Mouse (Mus musculus) neural tube, embryonic 10.5 days (tissue): Measurements from ENCODE around the gene Sdhb.
A peak's percentile ranks its signal among the peaks of the same experiment; 100 is the strongest.

Experiments
- DNase-seq: peaks from one replicate; pipeline ENCODE4 v3.0.0-alpha.2; 2017; ENCODE audit warnings: low spot score; ENCODE audit errors: extremely low spot score

Sdhb gene

DNA sequence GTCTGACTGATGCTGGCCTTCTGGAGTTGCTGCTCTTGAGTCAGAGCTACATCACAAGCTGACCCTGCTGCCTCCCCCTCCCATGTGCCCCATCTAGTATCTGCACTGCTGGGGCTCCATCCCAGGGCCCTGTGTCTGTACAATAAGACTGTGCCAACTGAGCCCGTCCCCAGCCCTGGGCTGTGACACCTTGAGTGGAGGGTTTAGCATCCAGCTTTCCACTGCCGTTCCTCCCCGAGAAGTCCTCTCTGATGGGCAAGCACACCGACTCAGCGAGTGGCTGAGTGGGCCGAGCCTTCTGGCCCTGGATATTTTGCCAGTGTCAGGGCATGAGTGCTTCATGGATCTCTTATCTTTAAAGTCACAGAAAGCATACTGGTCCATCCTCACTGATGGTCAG is 13.4 kb downstream of the Sdhb start:
- no peak for DNase-seq

DNA sequence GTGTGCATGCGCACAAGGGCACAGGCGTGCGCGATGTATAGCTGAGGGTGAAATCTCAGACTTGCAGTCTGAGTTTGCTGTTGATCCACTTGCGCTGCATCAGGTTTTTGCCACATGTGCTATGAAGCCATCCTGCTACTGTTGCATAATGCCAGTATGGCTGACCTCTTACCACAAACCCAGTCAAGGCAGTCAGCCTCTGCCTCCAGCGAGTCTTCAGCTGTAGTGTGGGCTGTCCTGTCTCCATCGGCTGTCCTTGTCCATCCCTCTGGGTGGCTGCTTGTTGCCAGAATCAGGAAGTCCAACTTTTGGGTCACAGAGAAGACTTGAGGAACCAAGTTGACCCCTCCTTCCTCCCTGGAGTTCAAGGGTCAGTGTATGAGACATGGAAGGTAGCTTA is 14.4 kb downstream of the Sdhb start:
- no peak for DNase-seq

DNA sequence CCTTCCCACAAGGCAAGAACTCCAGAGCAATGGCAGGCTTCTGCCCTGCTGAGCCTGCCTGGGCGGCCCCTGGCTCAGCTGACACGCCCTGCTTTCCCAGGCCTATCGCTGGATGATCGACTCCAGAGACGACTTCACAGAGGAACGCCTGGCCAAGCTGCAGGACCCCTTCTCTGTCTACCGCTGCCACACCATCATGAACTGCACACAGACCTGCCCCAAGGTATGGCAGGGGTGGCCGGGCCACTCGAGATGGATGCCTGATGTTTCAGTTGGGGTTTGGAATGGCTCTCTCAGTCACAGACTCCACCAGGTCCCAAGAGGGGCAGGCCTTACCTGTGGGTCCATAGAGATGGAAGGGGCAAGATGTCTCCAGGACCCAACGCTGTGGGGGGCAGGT is 16.3 kb downstream of the Sdhb start:
- DNase-seq, result no peak

DNA sequence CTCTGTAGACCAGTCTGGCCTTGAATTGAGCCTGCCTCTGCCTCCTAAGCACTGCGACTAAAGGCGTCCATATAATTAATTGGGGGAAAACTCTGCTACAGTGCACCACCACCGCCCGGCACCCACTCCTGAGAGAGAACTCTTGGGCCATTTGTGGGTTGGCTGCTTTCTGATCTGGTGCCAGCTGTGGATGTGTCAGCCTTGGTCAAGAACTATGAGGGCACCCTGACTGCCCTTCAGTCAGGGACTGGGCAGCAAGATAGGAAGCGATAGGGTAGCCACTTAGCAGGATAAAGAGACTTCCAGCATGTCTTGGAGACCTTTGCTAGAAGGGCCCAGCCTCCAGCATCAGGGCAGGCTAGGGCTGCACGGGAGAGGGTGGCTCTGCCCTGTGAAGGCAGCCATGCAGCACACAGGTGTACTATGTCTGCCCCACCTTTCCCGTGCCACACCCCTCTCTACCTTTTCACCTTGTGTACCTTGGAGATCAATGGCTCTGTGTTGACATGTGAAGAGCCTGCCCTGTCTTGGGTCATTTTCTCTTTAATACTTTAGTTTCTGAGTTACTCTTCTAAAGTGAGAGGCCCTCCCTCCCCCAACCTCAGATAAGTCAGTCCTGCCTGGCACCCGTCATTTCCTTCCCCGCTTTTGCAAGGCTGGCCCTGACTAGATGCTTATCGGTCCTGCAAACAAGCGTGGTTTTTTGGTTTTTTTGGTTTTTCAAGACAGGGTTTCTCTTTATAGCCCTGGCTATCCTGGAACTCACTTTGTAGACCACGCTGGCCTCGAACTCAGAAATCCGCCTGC is 17.1 kb downstream of the Sdhb start:
- DNase-seq, result no peak

DNA sequence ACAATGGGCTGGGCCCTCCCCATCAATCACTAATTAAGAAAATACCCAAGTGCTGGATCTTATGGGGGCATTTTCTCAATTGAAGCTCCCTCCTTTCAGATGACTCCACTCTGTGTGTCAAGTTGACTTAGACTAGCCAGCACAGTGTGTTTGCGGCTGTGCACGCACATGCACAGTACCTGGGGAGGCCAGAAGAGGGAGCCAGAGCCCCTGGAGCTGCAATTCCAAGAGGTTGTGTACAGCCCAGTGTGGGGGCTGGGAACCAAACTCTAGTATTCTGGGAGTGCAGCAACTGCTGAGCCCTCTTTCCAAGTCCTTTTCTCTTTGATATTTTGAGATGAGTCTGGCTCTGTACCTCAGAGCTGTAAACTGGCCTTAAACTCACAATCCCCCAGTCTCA is 20.6 kb downstream of the Sdhb start:
- DNase-seq, result no peak

DNA sequence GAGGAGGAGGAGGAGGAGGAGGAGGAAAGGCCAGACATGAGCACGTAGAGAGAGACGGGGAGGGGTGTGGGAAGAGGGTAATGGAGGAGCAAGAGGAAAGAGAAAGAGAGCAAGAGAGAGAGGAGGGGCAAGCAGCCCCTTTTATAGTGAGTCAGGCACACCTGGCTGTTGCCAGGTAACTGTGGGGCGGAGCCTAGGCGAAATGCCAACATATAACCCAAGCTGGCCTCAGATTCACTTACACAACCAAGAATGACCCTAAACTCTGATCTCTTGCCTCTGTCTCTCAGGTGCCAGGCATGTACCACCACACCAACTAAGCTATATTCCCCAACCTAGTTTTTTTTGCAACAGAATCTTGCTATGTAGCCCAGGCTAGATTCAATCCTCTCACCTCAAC is 21.8 kb downstream of the Sdhb start:
- DNase-seq, result no peak

DNA sequence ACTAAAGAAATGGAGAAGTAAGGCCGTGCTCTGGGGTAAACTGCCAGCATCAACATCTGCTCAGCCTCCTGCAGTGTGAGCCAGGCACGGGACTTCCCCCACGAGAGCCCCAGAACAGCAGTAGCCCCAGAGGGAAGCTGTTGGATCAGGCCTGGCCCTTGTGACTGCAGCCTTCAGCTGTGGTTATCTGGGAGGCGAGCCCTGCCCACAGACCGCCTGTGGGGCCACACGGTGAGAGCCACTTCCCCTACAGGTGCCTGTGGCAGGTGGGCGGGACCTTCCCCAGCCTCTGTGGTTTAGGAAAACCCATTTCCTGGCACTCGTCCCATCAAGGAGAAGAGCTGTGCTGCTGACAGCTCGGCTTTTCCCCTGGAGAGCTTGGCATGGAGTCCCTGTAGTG is 22.4 kb downstream of the Sdhb start:
- no peak for DNase-seq

DNA sequence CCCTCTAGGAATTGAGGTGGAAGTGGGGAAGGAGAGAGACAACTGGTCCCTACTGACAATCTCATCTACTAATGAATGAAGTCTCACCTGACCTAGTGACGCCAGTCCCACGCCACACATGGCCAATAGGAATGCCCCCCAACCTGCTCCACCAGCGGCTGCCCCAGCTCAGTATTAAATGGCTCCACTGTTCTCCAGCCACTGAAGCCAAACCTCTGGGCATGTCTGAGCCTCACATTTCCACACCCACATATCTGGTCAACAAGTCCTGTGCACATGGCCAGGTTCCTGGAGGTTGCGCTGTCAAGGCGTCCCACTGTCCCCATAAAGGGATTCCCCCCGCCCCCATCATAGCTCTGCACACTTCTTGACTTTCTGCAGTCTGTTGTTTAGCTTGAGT is 23.5 kb downstream of the Sdhb start:
- no peak for DNase-seq

DNA sequence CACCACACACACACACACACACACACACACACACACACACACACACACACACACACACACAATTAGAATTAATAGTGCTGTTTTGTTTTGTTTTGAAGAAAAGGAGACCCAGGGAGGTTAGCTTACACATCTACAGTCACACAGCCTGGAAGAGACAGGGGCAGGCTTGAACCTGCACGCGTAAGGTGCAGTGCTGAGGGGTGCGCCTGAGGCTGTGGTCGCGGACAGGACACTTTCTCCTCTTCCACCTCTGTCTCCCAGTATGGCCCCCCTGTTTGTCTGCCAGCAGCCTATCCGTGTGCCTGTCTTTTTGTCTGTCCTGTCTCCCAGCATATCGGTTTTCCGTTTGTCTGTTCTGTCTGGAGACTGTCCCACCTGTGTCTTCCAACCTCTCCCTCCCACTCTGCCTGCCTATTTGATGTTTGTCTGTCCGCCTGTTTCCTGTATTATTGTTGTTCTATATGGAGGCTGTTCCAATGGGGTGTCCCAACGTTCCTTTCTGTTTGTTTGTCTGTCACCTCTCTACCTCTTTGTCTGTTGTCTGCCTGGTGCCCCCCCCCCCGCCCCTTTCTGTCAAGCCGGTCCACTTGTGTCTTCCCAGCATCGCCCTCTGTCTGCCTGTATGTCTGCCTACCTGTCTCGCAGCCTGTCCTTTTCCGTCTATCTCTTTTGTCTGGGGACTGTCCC is 25.2 kb downstream of the Sdhb start:
- no peak for DNase-seq

DNA sequence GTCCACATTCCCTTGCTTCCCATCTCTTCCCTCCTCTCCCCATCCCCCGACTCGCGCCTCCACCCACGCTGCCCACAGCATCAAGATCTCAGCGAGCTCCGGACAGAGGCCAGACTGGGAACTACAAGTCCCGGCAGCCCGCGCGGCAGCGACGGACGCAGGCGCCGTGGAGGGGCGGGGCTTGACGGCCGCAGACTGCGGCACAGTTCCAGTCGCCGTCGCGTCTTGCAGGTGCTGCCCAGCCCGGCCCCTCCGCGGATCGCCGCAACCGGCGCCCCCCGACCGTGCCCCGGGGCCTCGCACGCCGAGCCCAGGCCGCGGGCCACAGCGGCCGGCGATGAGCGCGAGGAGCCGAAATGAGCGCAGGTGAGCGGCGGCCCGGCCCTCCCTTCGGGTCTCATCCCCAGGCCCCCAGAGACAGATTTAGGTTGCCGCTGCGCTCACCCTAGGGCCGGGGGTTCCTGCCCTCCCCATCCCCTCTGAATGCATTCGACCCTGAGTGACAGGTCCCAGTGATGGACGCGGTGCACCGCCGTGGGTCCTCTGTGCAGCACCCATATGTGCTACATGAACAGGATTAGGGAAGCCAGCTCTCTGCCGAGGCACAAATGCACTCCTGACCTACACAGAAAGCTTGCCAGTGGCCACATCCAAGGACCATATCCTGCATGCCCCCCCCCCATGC is 25.9 kb downstream of the Sdhb start, which contains the start of gene Atp13a2:
TSS of gene Atp13a2 (plus strand) at position 163 of the 685 bp plus-strand sequence.
- DNase-seq, result peak; percentile 88

DNA sequence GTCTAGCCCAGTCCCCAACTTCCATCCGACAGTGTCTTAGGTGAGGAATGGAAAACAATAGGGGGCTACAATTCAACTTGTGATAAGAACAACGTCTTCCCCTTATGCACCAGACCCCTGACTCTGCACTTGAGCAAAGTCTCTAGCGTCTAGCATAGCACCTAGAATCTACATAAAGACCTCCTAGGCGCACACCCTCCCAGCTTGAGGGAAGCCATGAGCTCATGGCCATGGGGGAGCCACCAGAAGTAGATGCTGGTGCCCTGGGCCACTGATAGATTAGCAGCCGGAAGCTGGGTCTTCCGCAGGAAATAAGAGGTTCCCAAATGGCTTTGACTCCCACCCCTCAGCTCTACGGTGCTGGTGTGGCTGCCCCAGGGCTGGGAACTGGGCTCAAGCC is 26.5 kb downstream of the Sdhb start:
- no peak for DNase-seq

DNA sequence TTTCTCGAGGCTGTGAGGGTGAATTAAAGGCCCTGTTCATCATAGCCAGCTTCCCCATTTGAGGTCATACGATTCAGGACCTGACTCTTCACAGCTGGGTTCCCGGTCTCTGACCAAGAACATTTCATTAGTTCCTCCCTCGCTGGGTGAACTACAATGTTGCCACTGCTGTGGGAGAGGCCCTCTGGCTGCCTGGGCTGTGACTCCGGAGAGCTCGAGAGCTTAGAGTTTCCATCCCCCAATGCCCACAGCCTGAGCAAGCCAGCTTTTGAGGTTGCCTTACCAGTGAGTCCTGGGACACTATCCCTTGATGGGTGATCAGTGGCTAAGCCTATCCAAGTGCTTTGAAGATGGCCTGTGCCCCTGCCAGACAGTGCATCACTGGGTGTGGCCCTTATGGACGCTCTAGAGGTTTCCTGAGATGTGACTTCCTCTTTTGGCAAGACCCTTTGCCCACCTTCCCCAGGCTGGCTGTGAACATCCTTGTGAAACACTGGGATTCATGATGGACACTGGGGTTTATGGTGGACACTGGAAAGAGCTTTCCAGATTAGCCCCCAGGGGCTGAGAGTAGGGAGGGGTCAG is 27.8 kb downstream of the Sdhb start:
- no peak for DNase-seq

DNA sequence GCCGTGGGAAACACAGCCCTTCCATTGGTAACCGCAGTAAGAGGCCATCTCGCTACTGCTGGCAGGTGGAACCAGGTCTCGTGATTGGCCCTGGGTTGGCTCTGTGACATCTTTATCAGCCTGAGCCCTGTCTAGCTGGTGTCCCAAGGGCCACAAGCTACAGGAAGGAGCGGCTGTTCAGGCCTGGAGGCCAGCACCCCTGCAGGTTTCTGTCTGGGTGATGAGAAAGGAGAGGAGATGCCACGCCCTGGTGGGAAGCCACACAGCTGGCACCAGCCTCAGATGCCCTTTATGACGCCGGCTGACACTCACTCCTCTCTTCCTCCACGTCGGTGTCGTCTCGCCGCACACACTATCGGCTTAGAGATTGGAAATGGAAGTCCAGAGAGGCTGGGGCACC is 28.4 kb downstream of the Sdhb start:
- no peak for DNase-seq

DNA sequence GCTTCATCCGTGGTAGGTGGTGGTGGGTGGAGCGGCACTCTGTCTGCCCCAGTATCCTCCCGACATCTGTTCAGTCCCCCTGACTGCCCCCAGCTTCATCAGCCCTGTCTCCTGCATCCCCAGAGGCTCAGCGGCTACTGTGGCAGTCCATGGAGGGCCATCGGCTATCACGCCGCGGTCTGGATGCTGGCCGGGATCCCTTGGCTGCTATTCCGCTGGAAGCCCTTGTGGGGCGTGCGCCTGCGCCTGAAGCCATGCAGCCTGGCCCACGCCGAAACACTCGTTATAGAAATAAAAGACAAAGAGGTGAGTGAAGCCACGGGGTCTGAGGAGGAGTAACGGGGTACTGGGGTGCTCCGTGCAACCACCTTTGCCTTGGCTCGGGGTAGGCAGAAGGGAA is 31.2 kb downstream of the Sdhb start:
- DNase-seq, result no peak

DNA sequence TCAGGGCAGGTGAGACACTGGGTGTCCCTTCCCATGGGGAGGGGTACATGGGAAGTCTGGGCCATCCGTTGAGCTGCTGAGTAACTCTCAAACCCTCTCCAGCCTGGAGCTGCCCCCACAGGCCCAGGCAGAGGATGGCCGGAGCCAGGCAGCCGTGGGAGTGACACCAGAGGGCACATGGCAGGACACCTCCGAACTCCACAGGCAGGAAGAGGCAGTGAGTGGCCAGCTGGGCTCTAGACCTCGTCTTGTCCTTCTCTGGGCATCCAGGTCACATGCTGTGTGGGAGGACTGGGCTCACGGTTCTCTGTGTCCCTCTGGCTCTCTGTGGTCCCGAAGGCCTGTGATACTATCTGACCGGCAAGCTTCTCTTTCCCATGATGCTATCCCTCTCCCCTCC is 32.8 kb downstream of the Sdhb start:
- DNase-seq, result no peak

DNA sequence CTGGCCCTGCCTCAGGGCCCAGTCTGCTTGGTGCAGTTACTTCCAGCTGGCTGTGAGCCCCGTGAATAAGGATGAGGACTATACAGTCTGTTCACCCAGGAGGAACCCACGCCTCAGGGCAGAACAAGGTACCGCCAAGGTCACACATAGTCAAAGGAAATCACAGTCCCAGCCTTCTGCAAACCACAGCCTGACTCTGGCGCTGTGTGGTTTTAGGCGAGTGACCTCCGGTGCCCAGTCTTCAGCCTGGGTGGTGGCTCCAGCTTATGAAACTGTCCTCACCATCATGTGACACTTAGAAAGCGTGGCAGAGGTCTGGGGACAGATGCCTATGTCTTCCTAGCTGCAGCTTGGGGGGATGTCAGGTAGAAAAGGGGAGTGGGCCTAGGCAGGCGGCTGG is 34.8 kb downstream of the Sdhb start:
- DNase-seq, result no peak

DNA sequence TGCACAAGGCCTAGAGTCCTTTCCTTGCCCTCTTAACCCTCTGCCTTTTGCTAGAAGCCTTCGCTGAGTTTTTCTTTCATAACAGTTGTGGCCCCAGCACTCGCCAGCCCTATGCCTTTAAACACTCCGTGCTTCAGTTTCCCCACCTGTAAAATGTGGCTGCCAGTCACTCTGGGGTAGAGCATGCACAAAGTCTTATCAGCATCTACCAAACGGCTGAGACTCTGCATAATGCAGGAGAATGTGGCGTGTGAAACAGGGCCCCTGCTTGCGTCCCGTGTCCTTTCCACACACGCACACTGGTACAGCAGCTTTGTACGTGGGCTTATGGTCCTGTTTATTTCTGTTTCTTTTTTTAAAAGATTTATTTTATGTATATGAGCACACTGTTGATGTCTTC is 35.8 kb downstream of the Sdhb start:
- DNase-seq, result no peak

DNA sequence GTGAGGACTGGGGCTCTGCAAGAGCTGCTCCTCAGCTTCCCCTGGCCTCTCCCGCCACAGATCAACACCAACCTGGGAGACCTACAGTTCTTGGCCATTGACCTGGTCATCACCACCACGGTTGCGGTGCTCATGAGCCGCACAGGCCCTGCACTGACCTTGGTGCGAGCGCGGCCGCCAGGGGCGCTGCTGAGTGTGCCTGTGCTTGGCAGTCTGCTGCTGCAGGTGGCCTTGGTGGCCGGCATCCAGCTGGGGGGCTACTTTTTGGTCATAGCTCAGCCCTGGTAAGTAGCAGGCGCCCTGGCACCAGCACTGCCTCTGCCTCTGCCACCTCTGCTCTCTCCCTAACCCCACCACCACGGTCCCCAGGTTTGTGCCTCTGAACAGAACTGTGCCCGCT is 45.0 kb downstream of the Sdhb start:
- DNase-seq, result no peak

DNA sequence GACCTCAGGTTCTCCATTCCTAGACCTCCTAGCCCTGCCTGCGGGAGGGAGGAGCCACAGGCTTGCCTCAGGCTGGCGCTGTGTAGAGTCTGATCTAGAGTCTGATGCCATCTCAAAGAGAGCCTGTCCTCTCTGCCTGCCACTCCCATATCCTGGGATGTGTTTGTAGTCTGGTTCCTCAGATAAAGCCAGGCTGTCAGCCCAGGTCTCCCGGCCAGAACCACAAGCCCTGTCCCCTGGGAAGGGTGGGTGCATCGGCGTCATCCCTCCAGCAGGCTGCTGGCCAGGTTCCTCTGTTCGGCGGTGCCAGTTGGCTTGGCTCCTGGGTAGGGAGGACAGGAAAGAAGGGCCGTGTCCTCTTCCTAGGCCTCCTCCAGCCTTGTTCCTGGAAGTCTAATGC is 47.0 kb downstream of the Sdhb start:
- DNase-seq, result no peak

DNA sequence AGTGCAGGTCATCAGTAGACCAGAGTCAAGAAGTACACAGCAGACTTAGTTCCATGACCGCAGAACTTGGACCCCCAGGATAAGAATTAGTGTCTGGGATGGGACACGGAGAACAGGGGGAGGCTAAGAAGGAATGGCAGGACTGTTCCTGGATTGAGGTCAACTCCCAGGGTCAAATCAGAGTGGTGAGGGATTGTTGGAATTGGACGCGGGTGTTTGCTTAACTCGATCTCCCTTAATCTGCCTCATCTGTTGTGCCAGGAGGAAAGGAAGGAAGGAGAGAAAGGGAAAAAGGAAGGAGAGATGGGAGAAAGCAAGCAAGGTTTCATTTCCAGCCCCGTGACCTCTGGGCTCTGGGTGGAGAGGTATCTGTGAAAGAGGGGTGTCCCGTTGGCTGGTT is 49.1 kb downstream of the Sdhb start, which contains the start of gene Mfap2:
TSS of gene Mfap2 (plus strand) at position 301 of the 400 bp plus-strand sequence.
- DNase-seq, result no peak

DNA sequence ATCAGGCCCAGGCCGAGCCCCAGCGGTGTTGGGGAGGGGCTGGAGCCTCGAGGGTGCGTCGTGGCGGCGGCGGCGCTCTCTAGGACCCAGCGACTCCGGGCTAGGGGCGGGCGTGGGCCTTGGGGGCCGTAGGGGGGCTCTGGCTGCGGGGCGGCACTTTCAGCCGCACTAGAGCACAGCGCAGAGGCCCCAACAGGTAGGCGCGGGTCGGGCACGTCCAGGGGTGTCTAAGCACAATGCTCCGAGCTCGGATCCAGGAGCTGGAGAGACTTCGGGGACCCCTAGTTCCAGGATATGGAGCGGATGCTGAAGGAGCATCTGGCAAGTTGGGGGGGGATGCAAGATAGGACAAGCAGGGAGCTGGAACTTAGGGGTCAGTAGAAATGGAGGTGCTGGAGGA is 49.5 kb downstream of the Sdhb start:
- peak; percentile 83 for DNase-seq

DNA sequence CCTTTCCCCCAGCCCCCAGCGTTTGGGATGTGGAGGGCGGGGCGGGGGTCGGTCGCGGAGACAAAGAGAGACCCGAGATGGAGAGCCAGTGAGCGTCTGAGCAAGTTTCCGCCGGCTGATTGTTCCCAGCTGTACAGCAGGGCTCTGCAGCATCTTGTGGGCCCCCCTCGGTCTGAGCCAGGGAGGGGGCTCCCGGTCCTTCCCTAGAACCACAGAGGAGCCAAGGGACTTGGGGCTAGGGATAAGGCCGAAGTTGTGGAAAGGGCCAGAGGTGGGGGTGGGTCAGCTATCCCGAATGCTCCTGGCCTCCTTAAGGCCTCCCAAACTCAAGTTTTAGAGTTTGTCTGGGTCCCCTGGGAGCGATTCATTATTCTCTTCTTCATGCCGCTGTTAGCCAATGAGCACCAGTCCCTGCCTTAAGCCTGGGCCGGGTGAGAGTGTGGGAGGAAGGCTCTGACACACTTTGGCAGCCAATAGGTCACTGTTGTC is 50.0 kb downstream of the Sdhb start:
- DNase-seq, result peak; percentile 76
